Mouse (Mus musculus) urinary bladder, postnatal 25 days (tissue): ENCODE data around the gene Ly6c2.
A peak's percentile ranks its signal among the peaks of the same experiment; 100 is the strongest.
"Not testable (repeated sequence)": the region's sequence is repeated elsewhere in the genome, so short reads cannot be mapped to it uniquely, and the experiment has no call there.

Source experiments
- DNase-seq: peaks from one replicate; pipeline ENCODE4 v3.0.0; 2022; ENCODE audit warnings: low spot score

Gene Ly6c2

GRCm38 (mm10) chr15:75111861-75112630, at the start of gene Ly6c2:
TSS of gene Ly6c2 (minus strand) at chr15:75111970.
- DNase-seq = not testable (repeated sequence)

GRCm38 (mm10) chr15:75157646-75158045, 45.9 kb upstream of the Ly6c2 start:
- DNase-seq = no peak

GRCm38 (mm10) chr15:75154940-75155339, 43.2 kb upstream of the Ly6c2 start, which contains the start of gene Ly6g:
TSS of gene Ly6g (plus strand) at chr15:75155240.
- DNase-seq = no peak

- no peak for DNase-seq
Observed at GRCm38 (mm10) chr15:75153087-75153486, 41.3 kb upstream of the Ly6c2 start.

- DNase-seq = peak; percentile 6
Observed at GRCm38 (mm10) chr15:75143735-75144134, 32.0 kb upstream of the Ly6c2 start.

- peak; percentile 3 for DNase-seq
Observed at GRCm38 (mm10) chr15:75141812-75142360, 30.1 kb upstream of the Ly6c2 start.

GRCm38 (mm10) chr15:75137739-75138138, 26.0 kb upstream of the Ly6c2 start:
- DNase-seq = not testable (repeated sequence)

- DNase-seq = not testable (repeated sequence)
Observed at GRCm38 (mm10) chr15:75135090-75135783, 23.5 kb upstream of the Ly6c2 start.

- DNase-seq = not testable (repeated sequence)
Observed at GRCm38 (mm10) chr15:75132346-75132745, 20.6 kb upstream of the Ly6c2 start.

GRCm38 (mm10) chr15:75120066-75120465, 8.3 kb upstream of the Ly6c2 start:
- peak; percentile 10 for DNase-seq

GRCm38 (mm10) chr15:75118742-75119141, 7.0 kb upstream of the Ly6c2 start:
- DNase-seq = peak; percentile 12

- not testable (repeated sequence) for DNase-seq
Observed at GRCm38 (mm10) chr15:75117481-75117880, 5.7 kb upstream of the Ly6c2 start.

GRCm38 (mm10) chr15:75116525-75116924, 4.8 kb upstream of the Ly6c2 start:
- no peak for DNase-seq

GRCm38 (mm10) chr15:75110424-75110823, 1.3 kb downstream of the Ly6c2 start:
- DNase-seq = not testable (repeated sequence)

GRCm38 (mm10) chr15:75099261-75099660, 12.5 kb downstream of the Ly6c2 start:
- DNase-seq = no peak

- not testable (repeated sequence) for DNase-seq
Observed at GRCm38 (mm10) chr15:75088041-75088440, 23.7 kb downstream of the Ly6c2 start.

- DNase-seq = no peak
Observed at GRCm38 (mm10) chr15:75069965-75070364, 41.8 kb downstream of the Ly6c2 start.

GRCm38 (mm10) chr15:75062030-75062574, 49.7 kb downstream of the Ly6c2 start:
- peak; percentile 66 for DNase-seq

GRCm38 (mm10) chr15:75060505-75060904, 51.3 kb downstream of the Ly6c2 start:
- peak; percentile 57 for DNase-seq
